Mouse (Mus musculus) layer of hippocampus, postnatal 14 days (tissue): ENCODE measurements around the gene Fryl. TPM values are rescaled to one million over a fixed set of nuclear protein-coding genes. Genes with fewer than 3 reads are reported as not detected.

ENCODE experiments used
- DNase-seq, 2 experiments: peaks; one replicate each; pipeline ENCODE4 v3.0.0; 2021 to 2022; ENCODE audit warnings: low spot score in 2 of 2, mixed read lengths in 1 of 2
- total RNA-seq, 2 experiments: library from RNA; stranded (reverse); gene quantifications; 2 replicates each; pipeline ENCODE4 v1.2.3; 2021

Gene Fryl
- total RNA-seq, 2 experiments from 2014 or later, result 68.4 to 72.2 TPM

DNA sequence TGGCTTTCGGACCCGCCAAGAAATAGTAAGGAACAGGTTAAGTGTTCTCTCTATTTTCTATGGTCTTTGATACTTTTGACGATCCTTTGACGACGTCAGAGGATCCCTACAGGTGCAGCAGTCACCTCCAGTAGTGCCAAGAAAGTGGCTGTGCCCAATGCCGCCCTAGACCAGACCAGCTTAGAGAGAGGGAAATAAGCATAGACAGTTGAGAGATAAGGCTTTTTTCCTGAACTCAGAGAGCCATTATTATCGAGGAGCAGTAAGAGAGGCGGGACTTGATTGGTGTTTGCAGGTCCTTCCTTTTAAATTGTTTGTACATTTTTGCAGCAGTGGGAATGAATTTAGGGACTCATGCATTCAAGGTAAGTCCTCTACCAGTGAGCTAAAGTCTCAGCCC is 1.3 kb upstream of the Fryl start:
- DNase-seq, result no peak

DNA sequence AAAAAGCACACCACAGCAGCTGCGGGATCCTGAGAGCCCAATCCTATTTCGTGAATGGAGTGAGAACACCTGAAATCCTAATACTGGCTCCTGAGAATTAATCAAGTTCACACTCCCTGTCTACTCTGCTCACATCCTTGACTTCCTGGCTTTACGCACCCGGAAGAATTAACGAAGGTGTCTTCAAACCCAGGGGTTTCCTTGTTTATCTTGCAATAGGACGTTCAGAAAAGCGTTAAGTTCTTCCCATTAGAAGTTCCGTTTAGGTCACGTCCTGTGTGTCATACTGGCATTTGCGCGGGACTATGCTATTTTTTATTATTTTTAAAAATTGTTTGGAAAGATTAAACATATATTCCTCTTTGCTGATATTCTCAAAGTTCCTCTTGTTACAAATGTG is 677 bp upstream of the Fryl start:
- DNase-seq, result no peak

DNA sequence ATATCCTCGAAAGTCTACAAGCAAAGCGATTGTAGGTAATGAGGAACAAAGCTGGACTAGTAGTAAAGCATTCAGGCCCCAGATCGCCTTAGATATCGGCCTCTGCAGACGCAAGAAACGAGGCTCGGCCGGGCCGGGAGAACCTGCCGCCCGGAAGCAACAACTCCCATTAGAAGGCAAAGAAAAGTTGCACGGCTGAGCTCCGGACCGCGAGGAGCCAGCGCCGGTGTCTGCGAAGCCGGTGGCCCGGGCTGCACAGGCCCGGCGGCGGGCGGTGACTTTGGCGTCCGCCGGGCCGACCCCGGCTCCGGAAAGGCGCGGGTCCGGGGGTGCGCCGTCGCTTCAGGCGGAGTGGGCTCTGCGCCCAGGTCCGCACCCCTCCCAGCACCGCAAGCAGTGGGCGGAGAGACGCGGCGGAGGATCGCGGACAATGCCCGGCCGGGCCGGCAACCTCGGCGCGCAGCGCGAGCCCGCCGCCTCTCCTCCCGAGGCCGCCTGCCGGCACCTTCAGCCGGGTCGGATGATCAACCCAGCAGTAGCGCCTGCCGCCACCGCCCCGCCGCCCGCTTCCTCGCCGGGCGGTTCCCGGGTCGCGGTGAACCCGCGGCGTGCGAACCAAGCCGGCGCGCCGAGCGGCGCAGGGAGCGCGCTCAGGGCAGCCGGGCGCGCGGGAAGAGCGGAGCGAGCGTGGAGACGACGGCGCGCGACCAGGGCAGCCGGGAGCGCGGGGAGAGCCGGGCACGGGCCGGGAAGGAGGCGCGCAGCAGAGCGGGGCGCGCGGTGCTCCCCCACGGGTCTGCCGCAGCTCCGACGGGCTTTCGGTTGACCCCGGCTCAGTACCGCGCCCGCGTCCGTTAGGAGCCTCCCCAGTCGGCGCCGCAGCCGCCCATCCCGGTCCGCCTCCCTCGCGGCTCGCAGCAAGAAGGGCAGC is 833 bp downstream of the Fryl start:
- peak; percentile 47 to 59 for DNase-seq

DNA sequence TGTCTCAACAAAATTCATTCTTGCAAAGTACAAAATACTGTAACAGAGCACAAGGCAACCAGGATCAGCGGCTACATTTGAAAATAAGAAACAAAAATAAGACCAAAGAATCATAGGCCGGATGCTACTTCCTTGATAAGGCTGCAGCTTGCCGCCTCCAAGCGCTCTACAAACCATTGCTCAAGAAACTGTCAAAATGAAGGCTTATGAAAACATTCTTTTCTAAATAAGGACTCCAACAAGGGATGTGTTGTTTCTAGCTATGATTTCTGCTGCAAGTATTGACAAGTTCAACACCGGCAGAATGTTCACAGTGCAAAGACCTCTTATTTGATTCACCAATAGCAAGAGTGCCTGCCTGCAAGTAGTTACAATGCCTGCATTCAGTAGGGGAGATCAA is 1.8 kb downstream of the Fryl start:
- no peak for DNase-seq

DNA sequence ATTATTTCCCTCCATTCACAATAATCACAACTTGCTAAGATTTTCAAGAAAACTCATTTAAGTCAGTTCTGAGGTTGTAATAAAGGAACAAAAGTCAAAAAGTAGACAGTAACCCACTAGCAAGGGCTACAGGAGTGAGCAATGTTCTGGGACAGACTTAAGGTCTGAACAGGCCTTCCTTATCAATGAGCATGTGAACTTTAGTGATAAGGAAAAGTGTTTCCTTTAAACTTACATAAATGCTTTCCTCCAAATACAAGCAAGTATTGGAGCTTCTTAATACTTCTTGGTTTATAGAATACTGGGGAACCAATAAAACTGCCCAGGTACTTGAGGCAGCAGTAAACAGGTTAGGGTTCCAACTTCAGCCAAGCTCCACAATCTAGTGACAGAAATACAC is 3.7 kb downstream of the Fryl start:
- no peak for DNase-seq

DNA sequence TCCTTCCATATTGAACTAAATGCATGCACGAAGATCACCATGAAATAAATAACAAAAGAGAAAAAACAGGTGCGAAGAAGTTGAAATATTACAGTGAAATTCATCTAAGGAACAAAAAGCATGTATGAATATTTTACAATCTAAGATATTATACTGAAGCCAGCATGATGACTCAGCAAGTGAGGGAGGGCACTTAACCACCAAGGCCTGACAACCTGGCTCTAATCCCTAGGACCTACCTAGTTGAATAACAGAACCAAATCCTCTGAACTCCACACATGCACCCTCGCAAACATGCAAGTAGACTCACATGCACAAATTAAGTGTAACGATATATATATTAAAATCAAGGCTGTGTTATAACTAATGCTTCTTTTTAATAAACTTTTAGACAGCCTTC is 7.1 kb downstream of the Fryl start:
- DNase-seq, result no peak

DNA sequence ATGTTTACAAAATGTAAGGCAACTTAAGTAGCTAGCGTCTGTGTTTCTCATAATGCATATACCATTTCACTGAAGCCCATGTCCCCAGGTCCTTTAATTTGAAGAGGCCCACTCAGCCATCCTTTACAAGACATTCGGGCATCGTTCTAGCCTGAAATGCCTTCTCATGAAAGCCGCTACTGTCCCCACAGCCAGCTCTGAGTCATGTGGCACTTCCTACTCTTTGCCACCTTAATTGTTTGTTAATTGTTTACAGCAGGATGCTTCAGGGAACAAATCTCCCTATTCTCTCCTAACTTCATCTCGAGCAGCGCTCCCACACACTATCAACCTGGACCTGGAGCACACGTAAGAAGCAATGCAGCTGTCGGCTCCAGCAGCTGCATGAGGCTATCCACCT is 8.2 kb downstream of the Fryl start:
- DNase-seq, result no peak

DNA sequence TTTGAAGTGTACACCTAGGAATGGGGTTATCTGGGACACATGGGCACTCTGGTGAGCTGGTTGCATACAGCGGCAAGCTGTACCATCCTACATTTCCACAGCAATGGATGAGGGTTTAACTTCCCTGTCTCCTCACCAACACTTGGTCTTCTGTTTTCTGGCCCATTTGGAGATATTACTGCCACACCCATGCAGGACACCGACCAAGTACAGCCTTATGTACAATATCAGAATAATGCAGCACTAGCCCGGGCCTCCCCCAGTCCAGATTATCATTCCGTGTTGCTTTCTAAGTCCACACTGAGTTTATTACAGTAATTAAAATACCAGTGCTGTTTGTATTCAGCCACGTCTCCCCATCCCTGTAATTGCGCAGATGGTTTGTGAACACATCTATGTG is 10.0 kb downstream of the Fryl start:
- no peak for DNase-seq

DNA sequence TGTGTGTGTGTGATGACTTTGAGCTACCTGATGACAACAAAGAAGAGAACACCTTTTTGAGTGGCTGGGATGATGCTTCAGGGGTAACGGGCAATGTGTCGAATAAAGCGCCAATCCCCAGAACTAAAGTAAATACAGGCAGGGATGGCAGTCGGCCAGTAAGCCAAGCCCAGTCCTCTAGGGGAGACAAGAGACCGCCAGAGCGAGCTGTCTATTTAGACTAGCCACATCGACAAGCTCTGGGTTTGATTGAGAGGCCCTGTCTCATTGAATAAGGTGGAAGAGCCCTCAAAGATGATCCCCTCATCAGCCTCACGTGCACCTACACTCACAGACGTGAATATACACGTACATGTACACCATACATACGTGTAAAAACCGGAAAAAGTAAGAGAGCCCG is 12.0 kb downstream of the Fryl start:
- DNase-seq, result no peak

DNA sequence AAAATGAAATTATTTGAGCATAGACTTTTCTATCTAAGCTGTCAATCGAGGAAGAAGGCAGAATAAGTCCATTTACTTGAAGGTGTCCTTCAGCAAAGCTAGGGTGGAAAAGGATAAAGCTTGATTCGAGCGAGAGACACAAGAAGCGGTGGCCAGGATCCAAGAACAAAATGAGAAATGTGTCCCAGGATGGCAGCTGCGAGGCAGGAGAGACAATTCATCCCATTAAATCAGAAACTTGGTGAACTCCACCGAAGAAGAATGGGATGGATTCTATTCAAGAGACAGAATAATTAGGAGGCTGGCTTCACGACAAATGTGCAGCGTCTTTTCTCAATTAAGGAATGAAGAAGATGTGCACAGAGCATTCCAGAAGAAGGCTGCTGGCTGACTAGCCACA is 14.5 kb downstream of the Fryl start:
- DNase-seq, result peak in 1 of 2 experiments; percentile 61

DNA sequence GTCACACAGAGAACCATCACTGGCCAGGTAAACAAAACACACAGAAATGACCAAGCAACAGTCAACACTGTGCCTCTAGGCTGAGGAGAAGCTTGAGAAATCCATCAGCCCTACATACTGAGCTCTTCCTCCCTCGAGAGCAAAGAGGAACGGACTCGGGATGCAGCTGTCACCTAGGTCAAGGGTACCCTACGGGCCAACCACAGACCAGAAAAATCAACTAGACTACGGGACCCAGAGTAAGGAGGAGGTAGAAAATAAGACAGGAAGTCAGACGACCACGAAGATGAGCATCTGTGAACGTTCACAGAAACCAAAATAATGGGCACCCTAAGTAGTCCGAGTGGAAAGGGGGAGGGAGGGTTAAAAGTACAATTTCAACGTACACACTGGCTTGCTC is 15.1 kb downstream of the Fryl start:
- DNase-seq, result no peak

DNA sequence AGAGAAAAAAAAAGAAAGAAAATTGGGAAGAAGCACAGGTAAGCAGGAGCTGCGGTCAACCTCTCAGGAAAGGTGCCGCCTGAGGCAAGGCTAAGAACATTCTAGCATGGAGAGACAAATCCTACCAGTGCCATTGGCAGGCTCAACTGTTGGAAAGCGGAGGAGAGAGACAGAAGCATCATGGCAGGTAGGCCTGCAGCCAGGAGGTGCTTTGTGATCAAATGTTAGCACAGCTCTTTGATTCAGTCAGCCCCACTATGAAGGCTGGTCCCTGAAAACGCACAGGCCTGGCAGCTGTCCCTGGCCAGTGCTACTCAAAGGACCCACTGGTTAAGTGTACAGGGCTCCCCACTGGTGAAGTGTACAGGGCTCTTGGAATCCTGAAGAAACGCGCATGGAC is 16.0 kb downstream of the Fryl start:
- peak in 1 of 2 experiments; percentile 30 for DNase-seq

DNA sequence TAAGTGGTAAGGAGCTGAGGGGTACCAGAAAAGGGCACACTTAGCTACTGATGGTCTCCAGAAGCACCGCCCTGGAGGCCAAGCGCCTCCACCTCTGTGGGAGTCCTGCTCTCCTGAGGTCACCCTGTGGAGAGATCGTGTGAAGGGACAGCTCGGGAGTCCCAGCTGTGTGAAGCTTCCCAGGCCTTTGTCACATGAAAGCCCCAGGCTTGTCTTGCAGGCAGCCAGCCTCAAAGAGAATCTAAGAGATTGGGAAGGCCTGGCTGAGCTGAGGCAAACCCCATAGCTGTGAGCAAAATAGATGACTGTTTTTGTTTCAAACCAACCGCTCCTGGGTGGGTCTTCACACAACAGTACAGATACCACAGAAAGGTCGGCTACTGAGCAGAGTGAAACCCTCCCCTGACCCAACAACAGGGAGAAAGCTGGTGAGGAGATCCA is 19.5 kb downstream of the Fryl start:
- no peak for DNase-seq

DNA sequence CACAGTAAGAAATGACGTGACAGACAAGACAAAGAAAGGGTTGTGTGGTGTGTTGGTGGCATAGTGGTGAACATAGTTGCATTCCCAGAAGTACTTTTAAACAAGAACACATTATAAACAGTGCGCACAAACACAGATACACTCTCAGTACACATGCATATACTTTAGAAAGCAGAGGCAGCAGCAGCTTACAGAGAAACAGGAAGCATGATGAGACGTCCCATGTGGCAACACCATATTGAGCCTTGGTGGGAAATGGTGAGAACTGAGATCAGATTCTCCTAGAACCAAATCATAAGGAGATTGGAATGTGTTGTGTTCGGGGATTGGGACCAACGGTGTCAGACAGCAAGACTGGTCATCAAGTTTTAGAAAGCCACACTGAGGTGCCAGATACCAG is 21.2 kb downstream of the Fryl start:
- DNase-seq, result no peak

DNA sequence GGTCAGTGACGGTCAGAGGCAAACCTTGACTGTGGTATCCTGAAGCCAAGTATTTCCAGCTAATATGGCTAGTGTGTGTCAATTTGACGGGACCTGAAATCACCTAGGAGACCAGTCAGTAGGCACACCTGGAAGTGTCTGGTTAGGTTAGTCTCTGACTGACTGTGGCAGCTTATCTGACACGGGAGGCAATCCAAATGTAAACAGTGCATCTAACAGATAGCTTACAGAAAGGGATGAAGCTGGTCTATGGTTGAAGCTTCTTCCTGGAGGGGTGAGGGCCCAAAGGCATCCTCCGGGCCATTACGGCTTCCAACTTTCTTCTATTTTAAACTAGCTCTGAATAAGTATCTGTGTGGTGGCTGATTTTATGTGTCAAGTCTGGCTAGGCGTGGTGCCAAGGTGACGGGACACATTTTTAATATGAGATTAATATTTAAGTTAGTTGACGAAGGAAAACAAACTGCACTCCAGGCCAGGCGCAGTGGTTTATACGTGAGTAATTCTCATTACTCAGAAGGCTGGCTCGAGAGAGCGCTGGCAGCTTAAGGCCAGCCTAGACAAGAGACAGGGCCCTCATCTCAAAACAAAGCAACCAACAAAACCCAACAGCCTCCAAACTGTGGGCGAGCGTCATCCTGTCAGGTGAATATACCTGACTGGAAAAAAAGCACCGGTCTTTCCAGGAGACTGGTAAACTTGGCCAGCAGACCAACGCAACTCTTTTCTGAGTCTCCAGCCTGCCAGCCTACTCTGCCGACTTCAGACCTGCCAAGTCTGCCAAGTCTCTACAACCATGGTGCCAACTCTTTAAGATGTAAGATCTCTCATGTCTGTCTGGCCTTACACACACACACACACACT is 23.2 kb downstream of the Fryl start:
- no peak for DNase-seq

DNA sequence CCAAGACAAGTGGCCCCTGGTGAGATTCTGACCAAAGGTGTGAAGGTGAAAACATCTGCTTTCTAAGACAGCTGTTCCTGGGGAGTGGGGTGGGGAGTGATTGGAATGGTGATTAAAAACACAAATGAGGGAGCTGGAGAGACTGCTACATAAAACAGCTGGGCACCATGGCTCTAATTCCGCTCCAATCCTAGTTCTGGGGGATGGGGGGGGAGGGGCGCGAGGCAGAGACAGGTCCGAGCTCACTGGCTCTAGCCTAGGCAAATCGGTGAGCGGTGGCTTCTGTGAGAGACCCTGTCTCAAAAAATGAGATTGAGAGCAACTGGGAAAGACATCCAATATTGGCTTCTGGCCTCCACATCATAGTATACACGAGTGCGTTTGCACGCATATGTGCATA is 24.2 kb downstream of the Fryl start:
- no peak for DNase-seq

DNA sequence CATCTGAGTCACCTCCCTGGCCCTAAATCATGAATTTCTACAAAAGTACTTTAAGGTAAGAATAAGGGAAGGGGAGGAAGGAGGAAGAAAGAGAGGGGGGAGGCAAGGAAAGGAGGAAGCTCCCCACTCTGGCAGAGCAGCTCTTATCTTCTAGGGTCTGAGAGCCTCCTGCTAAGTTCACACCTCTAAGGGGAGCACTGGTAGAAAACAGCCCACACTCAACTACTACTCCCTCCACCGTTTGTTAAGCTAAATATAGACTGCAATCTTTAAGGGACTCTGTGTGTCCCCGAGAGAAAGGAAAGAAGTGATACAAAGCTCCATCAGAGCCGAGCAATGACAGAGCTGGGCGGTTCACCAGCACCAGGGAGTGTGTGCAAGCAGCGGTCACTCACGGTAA is 24.6 kb downstream of the Fryl start:
- DNase-seq, result no peak

DNA sequence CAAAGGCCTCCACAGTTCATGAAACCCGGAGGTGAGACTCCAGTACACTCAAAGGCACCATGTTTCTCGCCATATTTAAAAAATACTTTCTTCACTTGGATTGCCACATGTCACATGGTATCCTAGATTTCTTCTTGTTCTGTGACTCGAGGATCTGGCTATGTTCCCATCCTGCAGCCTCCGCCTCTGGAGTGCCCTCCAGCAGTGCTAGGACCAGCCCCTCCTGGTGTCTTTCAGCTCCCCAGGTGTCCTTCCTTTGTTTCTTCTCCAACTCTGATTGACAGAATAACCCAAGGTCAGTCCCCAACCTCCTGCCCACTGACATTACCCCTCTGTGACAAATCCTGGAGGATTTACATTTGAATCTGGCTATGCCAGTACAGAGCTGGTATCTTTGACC is 26.2 kb downstream of the Fryl start:
- no peak for DNase-seq

DNA sequence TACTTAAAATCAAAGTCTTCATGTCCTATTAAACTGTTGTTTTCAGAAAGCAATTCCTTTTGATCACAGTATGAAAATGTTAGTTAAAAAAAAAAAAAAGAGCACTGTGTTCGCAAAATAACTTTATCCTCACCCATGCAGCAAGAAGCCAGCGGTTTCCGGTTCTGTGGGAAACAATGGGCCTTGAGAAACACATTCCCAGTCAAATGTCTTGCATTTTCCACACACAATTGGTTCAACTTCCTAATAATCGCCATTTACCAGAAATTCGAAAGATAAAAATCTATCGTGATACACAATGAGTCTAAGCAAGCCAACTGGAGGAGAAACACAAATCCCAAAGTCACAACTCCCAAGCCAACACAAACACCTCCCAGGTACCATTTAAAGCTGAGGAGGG is 27.0 kb downstream of the Fryl start:
- DNase-seq, result no peak

DNA sequence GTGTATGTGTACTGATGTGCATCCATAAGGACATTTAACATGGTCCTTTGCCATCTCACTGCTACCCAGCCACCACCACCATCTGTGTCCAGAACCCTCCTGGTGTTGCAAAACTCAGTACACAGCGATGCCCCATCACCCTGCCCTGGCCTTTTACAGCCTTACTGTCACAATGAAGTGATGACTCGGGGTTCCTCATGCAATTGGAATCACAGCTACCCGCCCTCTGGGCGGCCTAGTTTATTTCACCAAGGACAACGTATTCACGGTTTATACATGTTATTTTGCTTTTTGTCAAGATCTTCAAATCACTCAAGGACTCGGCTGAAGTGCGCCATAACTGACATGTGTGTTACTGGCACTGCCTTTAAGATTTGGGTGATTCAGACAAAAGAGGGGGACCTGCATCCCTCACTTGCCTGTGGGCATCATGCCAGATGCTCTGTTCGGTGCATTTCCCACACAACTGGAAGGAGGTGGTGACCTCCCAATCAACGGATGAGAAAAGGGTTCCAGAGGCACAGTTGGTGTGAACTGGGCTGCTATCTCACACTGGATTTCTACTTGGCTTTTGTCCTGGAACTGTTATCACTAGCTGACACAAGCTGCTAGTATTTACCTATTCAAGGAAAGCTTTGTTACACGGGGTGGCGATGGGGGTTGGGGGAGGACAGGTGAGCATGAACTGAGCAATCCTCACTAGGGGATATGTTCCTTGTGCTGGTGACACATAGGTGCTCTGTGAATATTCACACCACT is 27.9 kb downstream of the Fryl start:
- DNase-seq, result no peak

DNA sequence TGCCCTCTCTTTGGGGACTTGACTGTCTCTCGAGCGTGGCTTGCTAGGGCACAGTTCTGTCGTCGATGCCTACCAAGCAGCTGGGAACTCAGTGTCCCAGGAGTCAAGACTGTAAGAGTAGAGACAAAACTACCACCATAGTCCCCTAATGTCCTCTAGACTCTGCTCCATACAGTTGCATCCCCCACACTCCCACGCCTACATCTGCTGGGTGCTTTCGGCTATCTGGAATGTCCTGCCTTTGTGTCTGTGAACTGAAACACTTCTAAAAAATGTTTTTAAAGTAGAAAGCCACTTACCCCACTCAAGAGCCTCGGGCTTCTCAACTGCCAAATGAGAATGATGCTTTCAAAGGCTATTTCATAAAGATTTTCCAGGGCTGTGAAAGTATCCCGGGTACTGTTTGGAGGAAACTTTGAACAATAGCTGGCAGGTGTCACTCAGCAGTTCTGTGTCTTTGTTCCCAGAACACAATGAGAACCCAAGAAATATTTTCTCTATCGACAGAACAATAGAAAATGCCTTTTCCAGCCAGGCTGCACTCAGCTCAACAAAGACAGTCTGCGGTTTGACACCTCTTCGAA is 28.8 kb downstream of the Fryl start:
- no peak for DNase-seq
